ENCODE assay signal across 7 mouse cellular contexts in the genomic region with DNA sequence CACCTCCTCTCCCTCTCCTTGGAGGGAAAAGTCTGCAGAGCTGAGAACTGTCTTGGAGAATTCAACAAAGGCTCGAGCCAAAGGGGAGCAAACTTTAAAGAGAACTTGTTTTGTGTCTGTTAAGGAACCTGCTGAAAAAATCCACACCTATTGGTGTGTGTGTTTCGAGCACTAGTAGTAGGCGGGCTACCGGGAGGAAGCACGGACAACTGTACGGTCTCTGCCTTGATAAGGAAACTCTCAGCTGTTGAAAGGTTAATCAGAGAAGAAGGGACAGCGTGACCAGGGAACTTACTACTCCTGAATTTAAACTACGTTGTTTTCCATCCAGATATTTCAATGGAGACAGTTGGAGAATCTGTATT.
DNase-seq lines count a peak whose midpoint lies in the region; ATAC-seq lines count a peak whose summit lies in the region.

No protein-coding gene starts in this region.

- H3K27ac ChIP-seq in stomach, embryonic 14.5 days (ENCODE audit: low read length): peak overlapping the region; percentile 96

- 0% methylated on average over 8 of the region's 8 CpGs for WGBS in stomach, embryonic 14.5 days

- no peaks in the 10 kb centered on the region for H3K27me3 ChIP-seq in erythroblast, embryonic 14.5 days (ENCODE audit: control insufficient read depth)
- no peaks in the 10 kb centered on the region for H3K27me3 ChIP-seq in stomach, embryonic 14.5 days (ENCODE audit: control insufficient read depth, insufficient read depth, low read length)

- peaks cover 38% of the 10 kb centered on the region for H3K36me3 ChIP-seq in erythroblast, embryonic 14.5 days (ENCODE audit: control insufficient read depth)
- no peaks in the 10 kb centered on the region for H3K36me3 ChIP-seq in stomach, embryonic 14.5 days (ENCODE audit: control insufficient read depth, insufficient read depth, low read length)

- H3K9ac ChIP-seq in stomach, embryonic 14.5 days (replicated peaks; ENCODE audit: low read depth, low read length): peak overlapping the region; percentile 41

- peak; percentile 44 for DNase-seq in thymus, postnatal 0 days (ENCODE audit: low spot score)
- no peak for DNase-seq in thymus, postnatal 4 days
- DNase-seq in liver: peak; percentile 81
- no peak for DNase-seq in cerebellum, postnatal 14 days
- DNase-seq in thymus, adult 18-20 months: no peak

- H3K4me3 ChIP-seq in erythroblast, embryonic 14.5 days (replicated peaks): peak overlapping the region; percentile 68
- H3K4me3 ChIP-seq in stomach, embryonic 14.5 days (ENCODE audit: low read depth, low read length): peak overlapping the region; percentile 39

- ATAC-seq in stomach, embryonic 14.5 days (ENCODE audit: insufficient number of reproducible peaks, insufficient read depth, low FRiP score, low read depth): peak; percentile 28

- peaks cover 80% of the 10 kb centered on the region for H3K4me1 ChIP-seq in erythroblast, embryonic 14.5 days (ENCODE audit: control insufficient read depth)
- H3K4me1 ChIP-seq in stomach, embryonic 14.5 days (ENCODE audit: control insufficient read depth, insufficient read depth, low read length): peaks cover 48% of the 10 kb centered on the region

- H3K9me3 ChIP-seq in erythroblast, embryonic 14.5 days (ENCODE audit: control insufficient read depth, low read length): no peaks in the 10 kb centered on the region
- H3K9me3 ChIP-seq in stomach, embryonic 14.5 days (ENCODE audit: control insufficient read depth, low read depth, low read length): no peaks in the 10 kb centered on the region

- peak overlapping the region; percentile 76 for H3K4me2 ChIP-seq in stomach, embryonic 14.5 days (replicated peaks; ENCODE audit: low read depth, low read length)

Comparison
In these comparisons a context has a peak if more than half of its experiments do, and no peak if none do; other contexts are left out.
1. DNase-seq: peak in thymus, postnatal 0 days (single experiment) and liver (single experiment); none in thymus, postnatal 4 days (single experiment), cerebellum, postnatal 14 days (0 of 2) and thymus, adult 18-20 months (0 of 2).